Comparison of ENCODE assay signal across 12 mouse cellular contexts in the genomic region with DNA sequence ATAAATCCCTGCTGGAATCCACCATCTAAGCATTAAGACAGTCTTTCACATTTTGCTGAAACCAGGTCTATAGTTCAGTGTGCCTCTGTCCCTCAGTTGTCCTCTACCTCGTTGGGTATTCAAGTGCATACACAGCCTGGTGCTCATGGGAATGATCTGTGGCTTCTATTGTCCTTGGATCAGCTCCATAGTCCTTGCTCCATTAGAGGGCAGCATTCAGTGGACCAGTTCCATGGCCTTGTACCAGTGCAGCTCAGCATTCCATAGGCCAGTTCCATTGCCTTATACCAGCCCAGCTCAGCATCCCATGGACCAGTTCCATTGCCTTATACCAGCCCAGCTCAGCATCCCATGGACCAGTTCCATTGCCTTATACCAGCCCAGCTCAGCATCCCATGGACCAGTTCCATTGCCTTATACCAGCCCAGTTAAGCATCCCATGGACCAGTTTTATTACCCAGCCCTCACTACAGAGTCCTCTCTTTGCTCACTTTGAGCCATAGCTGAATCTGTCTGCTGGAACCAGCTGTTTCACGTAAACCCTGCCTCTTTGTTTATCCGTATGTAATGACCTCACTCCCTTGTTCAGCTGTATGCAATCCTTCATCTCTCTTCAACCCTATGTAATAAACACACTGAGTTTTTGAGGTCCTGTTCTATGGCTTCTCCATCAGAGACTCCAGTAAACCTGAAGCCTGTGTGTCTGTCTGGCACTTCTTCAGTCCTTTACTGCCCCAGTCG.
A peak's percentile ranks its signal among the peaks of the same experiment; 100 is the strongest.
DNase-seq lines count a peak whose midpoint lies in the region; ATAC-seq and TF ChIP-seq lines count a peak whose summit lies in the region.
"Had no signal": no experiment of that assay in that cellular context is flagged by ENCODE, and none has a peak within 500 bp of the region (broad histone marks: within the 10 kb centered on the region; RNA-seq: fewer than 3 reads in every experiment).

No protein-coding gene starts in this region.

- peaks cover 27% of the 10 kb centered on the region for H3K4me1 ChIP-seq in heart, embryonic 12.5 days (replicated peaks)
- no peaks in the 10 kb centered on the region for H3K4me1 ChIP-seq in lung, embryonic 14.5 days (ENCODE audit: insufficient read depth)
- peaks cover 16% of the 10 kb centered on the region for H3K4me1 ChIP-seq in stomach, embryonic 15.5 days
- H3K4me1 ChIP-seq in forebrain, embryonic 11.5 days (replicated peaks; ENCODE audit: control insufficient read depth, insufficient read depth, low read length), result peaks cover 10% of the 10 kb centered on the region

- WGBS in heart, embryonic 12.5 days, result 77% methylated on average over 4 of the region's 4 CpGs
- WGBS in lung, embryonic 14.5 days, result 41% methylated on average over 4 of the region's 4 CpGs
- WGBS in stomach, embryonic 15.5 days, result 45% methylated on average over 4 of the region's 4 CpGs
- whole genome bisulfite sequencing in forebrain, embryonic 11.5 days, result 76% methylated on average over 4 of the region's 4 CpGs

- TF ChIP-seq CTCF in lung, embryonic 14.5 days (IDR thresholded peaks at IDR 0.05; ENCODE audit: low read depth), result peak; percentile 35

- no peak overlapping the region for H3K9ac ChIP-seq in heart, embryonic 12.5 days
- H3K9ac ChIP-seq in lung, embryonic 14.5 days, result no peak overlapping the region
- no peak overlapping the region for H3K9ac ChIP-seq in stomach, embryonic 15.5 days
- no peak overlapping the region for H3K9ac ChIP-seq in forebrain, embryonic 11.5 days (ENCODE audit: low read length)
- H3K9ac ChIP-seq: liver, embryonic 14.5 days; midbrain, embryonic 12.5 days; neural tube, embryonic 15.5 days had no signal

- no peak for ATAC-seq in heart, embryonic 12.5 days (ENCODE audit: insufficient number of reproducible peaks, low FRiP score)
- peak; percentile 42 for ATAC-seq in lung, embryonic 14.5 days (ENCODE audit: insufficient read depth)
- peak; percentile 63; the same call in 1 of the 2 replicates for ATAC-seq in stomach, embryonic 15.5 days (ENCODE audit: insufficient read depth, low FRiP score, low read depth)
- ATAC-seq in forebrain, embryonic 11.5 days (replicated peaks; ENCODE audit: low FRiP score), result no peak

- H3K36me3 ChIP-seq in heart, embryonic 12.5 days, result no peaks in the 10 kb centered on the region
- no peaks in the 10 kb centered on the region for H3K36me3 ChIP-seq in lung, embryonic 14.5 days (ENCODE audit: insufficient read depth)
- H3K36me3 ChIP-seq in stomach, embryonic 15.5 days, result no peaks in the 10 kb centered on the region
- H3K36me3 ChIP-seq in forebrain, embryonic 11.5 days (ENCODE audit: control insufficient read depth, insufficient read depth, low read length), result no peaks in the 10 kb centered on the region
- H3K36me3 ChIP-seq: G1E; midbrain, embryonic 12.5 days; neural tube, embryonic 15.5 days had no signal

- no peaks in the 10 kb centered on the region for H3K9me3 ChIP-seq in heart, embryonic 12.5 days (replicated peaks)
- no peaks in the 10 kb centered on the region for H3K9me3 ChIP-seq in lung, embryonic 14.5 days (ENCODE audit: low read depth, low read length)
- no peaks in the 10 kb centered on the region for H3K9me3 ChIP-seq in stomach, embryonic 15.5 days
- H3K9me3 ChIP-seq in forebrain, embryonic 11.5 days (ENCODE audit: control insufficient read depth, low read length), result no peaks in the 10 kb centered on the region
- H3K9me3 ChIP-seq: G1E; midbrain, embryonic 12.5 days; neural tube, embryonic 15.5 days had no signal

- no peak overlapping the region for H3K4me2 ChIP-seq in heart, embryonic 12.5 days
- H3K4me2 ChIP-seq in lung, embryonic 14.5 days, result no peak overlapping the region
- no peak overlapping the region for H3K4me2 ChIP-seq in stomach, embryonic 15.5 days
- no peak overlapping the region for H3K4me2 ChIP-seq in forebrain, embryonic 11.5 days (ENCODE audit: low read depth, low read length, severe bottlenecking)
- H3K4me2 ChIP-seq: midbrain, embryonic 12.5 days; neural tube, embryonic 15.5 days had no signal

- DNase-seq in heart, adult 18-20 months, result peak; percentile 33 to 45
- peak; percentile 46 for DNase-seq in lung, embryonic 14.5 days
- DNase-seq in lung, postnatal 36 days, result no peak
- peak; percentile 58 to 66 for DNase-seq in adrenal gland, postnatal 36 days
- DNase-seq in forebrain, embryonic 11.5 days (ENCODE audit: low spot score), result no peak
- DNase-seq: spleen, adult 18-20 months had no signal

- H3K27ac ChIP-seq in heart, embryonic 12.5 days (ENCODE audit: poor library complexity, severe bottlenecking), result no peak overlapping the region
- no peak overlapping the region for H3K27ac ChIP-seq in lung, embryonic 14.5 days (ENCODE audit: low read depth)
- H3K27ac ChIP-seq in stomach, embryonic 15.5 days, result peak overlapping the region; percentile 21; the same call in 1 of the 2 replicates
- no peak overlapping the region for H3K27ac ChIP-seq in forebrain, embryonic 11.5 days (ENCODE audit: low read depth, low read length)
- H3K27ac ChIP-seq: liver, embryonic 14.5 days; midbrain, embryonic 12.5 days; neural tube, embryonic 15.5 days had no signal

- H3K4me3 ChIP-seq in heart, embryonic 12.5 days, result no peak overlapping the region
- no peak overlapping the region for H3K4me3 ChIP-seq in lung, embryonic 14.5 days (ENCODE audit: low read depth, low read length)
- no peak overlapping the region for H3K4me3 ChIP-seq in stomach, embryonic 15.5 days (replicated peaks)
- H3K4me3 ChIP-seq in forebrain, embryonic 11.5 days (ENCODE audit: low read depth, low read length), result no peak overlapping the region
- H3K4me3 ChIP-seq: midbrain, embryonic 12.5 days; neural tube, embryonic 15.5 days had no signal

- peaks cover 34% of the 10 kb centered on the region for H3K27me3 ChIP-seq in heart, embryonic 12.5 days (replicated peaks)
- H3K27me3 ChIP-seq in lung, embryonic 14.5 days (ENCODE audit: insufficient read depth, low read length), result no peaks in the 10 kb centered on the region
- H3K27me3 ChIP-seq in stomach, embryonic 15.5 days (replicated peaks), result no peaks in the 10 kb centered on the region
- no peaks in the 10 kb centered on the region for H3K27me3 ChIP-seq in forebrain, embryonic 11.5 days (ENCODE audit: control insufficient read depth, insufficient read depth, low read length)
- H3K27me3 ChIP-seq: midbrain, embryonic 12.5 days; neural tube, embryonic 15.5 days had no signal

Comparison
In these comparisons a context has a peak if more than half of its experiments do, and no peak if none do; other contexts are left out.
1. DNase-seq: peak in heart, adult 18-20 months (2 of 2), lung, embryonic 14.5 days (single experiment) and adrenal gland, postnatal 36 days (2 of 2); none in lung, postnatal 36 days (single experiment) and forebrain, embryonic 11.5 days (single experiment).
2. ATAC-seq: peak in lung, embryonic 14.5 days (single experiment) and stomach, embryonic 15.5 days (single experiment); none in heart, embryonic 12.5 days (single experiment) and forebrain, embryonic 11.5 days (single experiment).